Mouse (Mus musculus): Measurements from ENCODE around the gene Ap2m1.
"Not testable (repeated sequence)": the region's sequence is repeated elsewhere in the genome, so short reads cannot be mapped to it uniquely, and the experiment has no call there.

Ap2m1 gene

GRCm38 (mm10) chr16:20535296-20536080, at the start of gene Ap2m1:
Gene Ap2m1, plus strand, starts transcription at chr16:20535478.
- DNase-seq = peak; percentile 92 to 97

- DNase-seq = no peak
These were observed 49.2 kb upstream of the Ap2m1 start for GRCm38 (mm10) chr16:20486048-20486447.

GRCm38 (mm10) chr16:20488151-20488550, 47.1 kb upstream of the Ap2m1 start:
- DNase-seq = no peak

GRCm38 (mm10) chr16:20488751-20489150, 46.5 kb upstream of the Ap2m1 start:
- not testable (repeated sequence) for DNase-seq

- no peak for DNase-seq
These were observed 46.0 kb upstream of the Ap2m1 start for GRCm38 (mm10) chr16:20489233-20489632.

GRCm38 (mm10) chr16:20490581-20490980, 44.7 kb upstream of the Ap2m1 start:
- no peak for DNase-seq

- DNase-seq = no peak
These were observed 44.0 kb upstream of the Ap2m1 start for GRCm38 (mm10) chr16:20491301-20491700.

GRCm38 (mm10) chr16:20493452-20493851, 41.8 kb upstream of the Ap2m1 start:
- DNase-seq = no peak

GRCm38 (mm10) chr16:20496671-20497600, 38.3 kb upstream of the Ap2m1 start:
- peak; percentile 67 to 68 for DNase-seq

- no peak for DNase-seq
These were observed 37.1 kb upstream of the Ap2m1 start for GRCm38 (mm10) chr16:20497980-20498676.

- DNase-seq = peak; percentile 97
These were observed 36.4 kb upstream of the Ap2m1 start, which contains the start of gene Eif2b5 for GRCm38 (mm10) chr16:20498677-20499475. Gene Eif2b5, plus strand, starts transcription at chr16:20498817.

- no peak for DNase-seq
These were observed 29.3 kb upstream of the Ap2m1 start for GRCm38 (mm10) chr16:20506000-20506399.

- peak; percentile 55 to 64 for DNase-seq
These were observed 25.9 kb upstream of the Ap2m1 start for GRCm38 (mm10) chr16:20509349-20509748.

GRCm38 (mm10) chr16:20511277-20511847, 23.9 kb upstream of the Ap2m1 start:
- no peak for DNase-seq

GRCm38 (mm10) chr16:20516032-20516431, 19.2 kb upstream of the Ap2m1 start:
- no peak for DNase-seq

- DNase-seq = peak; percentile 91 to 94
These were observed 18.5 kb upstream of the Ap2m1 start, which contains the start of gene Dvl3 for GRCm38 (mm10) chr16:20516726-20517201. Gene Dvl3, plus strand, starts transcription at chr16:20516982.

- DNase-seq = no peak
These were observed 18.1 kb upstream of the Ap2m1 start for GRCm38 (mm10) chr16:20517216-20517615.

- peak in 1 of 2 experiments; percentile 26 for DNase-seq
These were observed 17.4 kb upstream of the Ap2m1 start for GRCm38 (mm10) chr16:20517701-20518374.

GRCm38 (mm10) chr16:20523886-20524285, 11.4 kb upstream of the Ap2m1 start:
- no peak for DNase-seq

GRCm38 (mm10) chr16:20528779-20529178, 6.5 kb upstream of the Ap2m1 start:
- DNase-seq = no peak

- DNase-seq = no peak
These were observed 5.9 kb upstream of the Ap2m1 start for GRCm38 (mm10) chr16:20529375-20529774.
